Mouse (Mus musculus) spleen, adult 2 months (tissue): Measurements from ENCODE around the gene Pxdc1. TPM values are rescaled to one million over a fixed set of nuclear protein-coding genes. Genes with fewer than 3 reads are reported as not detected.
A peak's percentile ranks its signal among the peaks of the same experiment; 100 is the strongest.

Experiments
- DNase-seq, 2 experiments: peaks; one replicate each; pipeline versions ENCODE4 v3.0.0 to v3.0.0-alpha.2; 2012 to 2021; ENCODE audit warnings: low spot score in 2 of 2, low read depth in 1 of 2
- H3K27ac ChIP-seq: fragments of 200-500 bp; 2 replicates; pipeline ENCODE4 v1.5.1; 2012; ENCODE audit warnings: low read length, inconsistent platforms; ENCODE audit not compliant: insufficient read depth
- H3K27me3 ChIP-seq: fragments of 200-500 bp; 2 replicates; pipeline ENCODE4 v1.6.1; 2012; ENCODE audit warnings: mild to moderate bottlenecking, moderate library complexity, low read length, inconsistent platforms; ENCODE audit not compliant: control insufficient read depth, insufficient read depth
- H3K36me3 ChIP-seq: fragments of 200-500 bp; 2 replicates; pipeline ENCODE4 v1.6.1; 2012; ENCODE audit warnings: mild to moderate bottlenecking, low read length, inconsistent platforms; ENCODE audit not compliant: control insufficient read depth, insufficient read depth
- H3K4me1 ChIP-seq: fragments of 200-500 bp; 2 replicates; pipeline ENCODE4 v1.6.1; 2011; ENCODE audit warnings: inconsistent platforms; ENCODE audit not compliant: control insufficient read depth, insufficient read depth, insufficient read length
- H3K4me3 ChIP-seq: fragments of 200-500 bp; 2 replicates; pipeline ENCODE4 v1.5.1; 2011; ENCODE audit warnings: mild to moderate bottlenecking, inconsistent platforms; ENCODE audit not compliant: insufficient read depth, insufficient read length; ENCODE audit errors: extremely low read depth
- CTCF ChIP-seq: fragments of 200-500 bp; IDR thresholded peaks from 2 replicates; pipeline ENCODE4 v1.5.1; 2011; ENCODE audit warnings: mild to moderate bottlenecking, inconsistent platforms; ENCODE audit not compliant: insufficient read depth, insufficient read length, insufficient replicate concordance; ENCODE audit errors: extremely low read depth
- POLR2A ChIP-seq: fragments of 200-500 bp; IDR thresholded peaks from 2 replicates; pipeline ENCODE4 v1.6.1; 2011; ENCODE audit warnings: low read depth, low read length, inconsistent platforms
- WGBS: fragments of 180-500 bp; shearing (Covaris S2); methylation state at CpG from one replicate; pipeline ENCODE4 v1.1.7; 2018; 5-methylcytosine and 5-hydroxymethylcytosine counted together
- polyA plus RNA-seq: library from polyadenylated mRNA; depleted of rRNA; stranded (reverse); fragments of >200 nt; gene quantifications from 2 replicates; pipeline ENCODE4 v1.2.3, GENCODE M21; 2012

Pxdc1 gene
- polyA plus RNA-seq, 1 experiment: 41.9 TPM

- 93% methylated on average over 5 of the region's 5 CpGs for WGBS
- no peak for DNase-seq
- Histone ChIP-seq H3K27me3 (no peaks in the 10 kb centered on the region), H3K4me3 (no peak overlapping the region), H3K36me3 (no peaks in the 10 kb centered on the region; the same call in 1 of the 2 replicates), H3K27ac (no peak overlapping the region), H3K4me1 (peaks cover 23% of the 10 kb centered on the region; the same call in 1 of the 2 replicates)
- TF ChIP-seq CTCF (no peak), POLR2A (no peak)
Observed at GRCm38 (mm10) chr13:34645519-34645918, 7.8 kb downstream of the Pxdc1 start.

DNA sequence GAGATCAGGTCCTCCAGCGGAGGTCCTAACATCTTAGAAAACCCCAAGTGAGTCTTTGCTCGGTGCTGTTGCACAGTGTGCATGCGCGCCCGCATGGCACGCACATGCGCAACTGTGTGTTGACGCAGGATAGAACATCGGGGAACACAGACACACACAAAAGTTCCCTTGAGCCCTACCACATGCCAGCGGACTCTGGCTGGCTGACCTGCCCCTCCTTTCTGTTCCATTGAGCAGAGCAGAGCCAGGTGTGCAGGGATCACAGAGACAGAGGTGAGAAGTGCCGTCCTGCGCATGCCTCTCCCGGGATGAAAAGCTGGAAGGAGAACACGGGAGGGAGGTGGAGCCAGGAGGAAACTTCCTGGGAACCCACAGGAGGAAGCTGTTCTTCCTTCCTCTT, 8.9 kb downstream of the Pxdc1 start:
- H3K4me1 ChIP-seq: peaks cover 23% of the 10 kb centered on the region; the same call in 1 of the 2 replicates
- no peak for DNase-seq
- 73% methylated on average over 14 of the region's 14 CpGs for WGBS
- no peak overlapping the region for H3K4me3 ChIP-seq
- no peak overlapping the region for H3K27ac ChIP-seq
- TF ChIP-seq CTCF (no peak), POLR2A (no peak)
- H3K27me3 ChIP-seq: no peaks in the 10 kb centered on the region
- H3K36me3 ChIP-seq: no peaks in the 10 kb centered on the region; the same call in 1 of the 2 replicates

DNA sequence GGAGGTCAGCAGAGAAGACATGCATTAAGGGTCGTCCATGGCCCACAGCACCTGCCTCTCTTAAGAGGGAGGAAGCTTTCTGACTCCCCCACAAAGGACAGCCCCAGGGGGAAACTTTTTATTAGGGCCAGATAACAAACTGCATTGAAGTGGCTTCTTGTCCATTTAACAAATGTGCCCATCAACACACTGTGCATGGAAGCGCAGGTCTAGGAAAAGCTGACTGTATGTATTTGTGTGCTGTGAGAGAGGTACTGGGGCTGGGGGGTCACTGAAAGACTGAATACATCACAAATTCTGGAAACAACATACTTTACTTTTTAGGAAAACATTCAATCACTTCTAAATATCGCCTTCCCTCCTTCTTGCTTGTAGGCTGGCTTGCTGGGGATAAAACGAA, 9.4 kb downstream of the Pxdc1 start:
- Histone ChIP-seq H3K27ac (no peak overlapping the region), H3K27me3 (no peaks in the 10 kb centered on the region), H3K4me3 (no peak overlapping the region), H3K4me1 (peaks cover 21% of the 10 kb centered on the region; the same call in 1 of the 2 replicates), H3K36me3 (no peaks in the 10 kb centered on the region; the same call in 1 of the 2 replicates)
- TF ChIP-seq POLR2A: no peak
- TF ChIP-seq CTCF: no peak
- WGBS: 76% methylated on average over 4 of the region's 4 CpGs
- DNase-seq: no peak

DNA sequence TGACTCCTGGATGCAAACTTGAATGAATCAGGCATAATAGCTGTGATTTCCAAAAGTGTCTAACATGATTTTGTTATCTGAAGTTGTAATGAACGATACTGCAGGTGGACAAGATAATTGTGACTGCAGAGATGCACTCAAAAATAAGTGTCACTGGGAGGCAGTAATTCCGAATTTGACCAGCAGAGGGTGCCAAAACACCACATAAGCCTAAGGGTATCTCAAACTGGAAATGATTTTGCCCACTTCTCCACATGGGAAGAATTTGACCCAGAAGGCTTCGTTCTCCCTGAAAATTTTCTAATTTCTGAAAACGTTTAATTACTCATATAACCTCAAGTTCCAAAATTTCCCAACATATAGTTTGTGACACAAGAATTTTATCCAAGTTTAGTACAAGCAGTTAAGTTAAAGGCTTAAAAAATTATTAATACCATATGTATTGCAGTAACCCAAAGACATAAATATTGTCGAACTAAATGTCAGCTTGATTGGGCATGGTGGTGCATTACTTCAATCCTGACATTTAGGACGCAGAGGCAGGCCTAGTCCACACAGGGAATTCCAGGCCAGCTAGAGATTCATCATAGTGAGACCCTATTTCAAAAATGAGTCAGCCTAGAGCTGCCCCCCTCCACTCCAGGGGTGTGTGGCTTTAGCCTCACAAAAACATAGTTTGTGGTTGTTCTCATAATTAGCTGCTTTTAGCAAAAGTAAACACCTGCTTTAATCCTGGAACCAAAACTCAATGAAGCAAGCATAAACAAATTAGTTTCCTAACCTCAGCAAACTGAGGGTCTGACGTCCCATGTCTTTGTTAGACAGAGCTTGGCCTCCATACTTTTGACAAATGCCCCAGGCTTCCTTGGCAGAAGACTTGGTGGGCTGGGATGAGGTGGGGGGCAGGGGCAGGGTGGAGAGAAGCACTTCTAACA, 10.1 kb downstream of the Pxdc1 start:
- Histone ChIP-seq H3K27ac (no peak overlapping the region), H3K36me3 (peaks cover 7% of the 10 kb centered on the region), H3K27me3 (no peaks in the 10 kb centered on the region), H3K4me3 (no peak overlapping the region), H3K4me1 (peaks cover 15% of the 10 kb centered on the region; the same call in 1 of the 2 replicates)
- TF ChIP-seq POLR2A (no peak), CTCF (peak; percentile 52; the same call in 1 of the 2 replicates)
- DNase-seq: peak in 1 of 2 experiments; percentile 57
- 24% methylated on average over 7 of the region's 7 CpGs for WGBS

GRCm38 (mm10) chr13:34641066-34641465, 12.2 kb downstream of the Pxdc1 start:
- DNase-seq: no peak
- Histone ChIP-seq H3K4me1 (peaks cover 6% of the 10 kb centered on the region; the same call in 1 of the 2 replicates), H3K4me3 (no peak overlapping the region), H3K27ac (no peak overlapping the region), H3K36me3 (peaks cover 14% of the 10 kb centered on the region), H3K27me3 (no peaks in the 10 kb centered on the region)
- TF ChIP-seq CTCF (no peak), POLR2A (no peak)
- 74% methylated on average over 2 of the region's 2 CpGs for WGBS

DNA sequence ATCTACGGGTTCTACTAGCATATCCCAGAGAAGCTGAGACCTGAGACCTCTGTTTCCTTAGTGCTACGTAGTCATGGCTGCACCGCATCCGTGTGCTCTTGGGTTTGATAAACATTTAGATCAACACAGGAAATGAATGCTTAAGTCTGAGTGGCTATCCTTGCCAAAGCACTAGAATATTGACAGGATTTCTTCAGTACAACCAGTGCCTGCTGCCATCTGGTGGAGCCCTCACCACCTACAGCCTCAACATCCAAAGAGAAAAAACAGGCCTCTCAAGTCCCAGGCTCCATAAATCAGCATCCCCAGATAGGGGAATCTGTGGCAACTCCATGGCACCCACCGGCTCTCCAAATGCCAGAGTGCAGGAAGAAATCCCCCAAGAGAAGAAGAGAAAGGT, 17.3 kb downstream of the Pxdc1 start:
- TF ChIP-seq POLR2A (no peak), CTCF (peak; percentile 11; the same call in 1 of the 2 replicates)
- no peaks in the 10 kb centered on the region for H3K4me1 ChIP-seq
- H3K27ac ChIP-seq: no peak overlapping the region
- no peak overlapping the region for H3K4me3 ChIP-seq
- 44% methylated on average over 5 of the region's 5 CpGs for WGBS
- no peaks in the 10 kb centered on the region for H3K27me3 ChIP-seq
- no peak for DNase-seq
- H3K36me3 ChIP-seq: peaks cover 23% of the 10 kb centered on the region
